Mouse (Mus musculus): ENCODE results near the gene Bcl9.

- TF ChIP-seq GATA1 (IDR thresholded peaks at IDR 0.05; ENCODE audit: low read length) (no peak), TAL1 (IDR thresholded peaks at IDR 0.05; ENCODE audit: low read length) (no peak)
Observed at GRCm38 (mm10) chr3:97158611-97159508, 138.9 kb downstream of the Bcl9 start, which contains the start of gene Acp6.

Data from erythroblast, embryonic 14.5 days (primary cell).